ENCODE assay signal across 12 mouse cellular contexts in genomic region chr14:75892118-75892517, GRCm38 (mm10). TPM values are rescaled to one million over a fixed set of nuclear protein-coding genes. Genes with fewer than 3 reads are reported as not detected.
DNase-seq lines count a peak whose midpoint lies in the region; ATAC-seq lines count a peak whose summit lies in the region.
"Had no signal": no experiment of that assay in that cellular context is flagged by ENCODE, and none has a peak within 500 bp of the region (broad histone marks: within the 10 kb centered on the region; RNA-seq: fewer than 3 reads in every experiment).

No protein-coding gene starts in this region.

- no peaks in the 10 kb centered on the region for H3K4me1 ChIP-seq in forebrain, embryonic 15.5 days
- H3K4me1 ChIP-seq in forebrain, embryonic 10.5 days, result no peaks in the 10 kb centered on the region
- H3K4me1 ChIP-seq: heart, embryonic 15.5 days; liver, embryonic 13.5 days had no signal

- peak overlapping the region; percentile 29; the same call in 1 of the 2 replicates for H3K27ac ChIP-seq in forebrain, embryonic 15.5 days (replicated peaks)
- H3K27ac ChIP-seq in forebrain, embryonic 10.5 days, result no peak overlapping the region
- H3K27ac ChIP-seq: heart, embryonic 15.5 days; liver, embryonic 13.5 days had no signal

- no peaks in the 10 kb centered on the region for H3K27me3 ChIP-seq in forebrain, embryonic 15.5 days
- no peaks in the 10 kb centered on the region for H3K27me3 ChIP-seq in forebrain, embryonic 10.5 days (ENCODE audit: poor library complexity, severe bottlenecking)
- H3K27me3 ChIP-seq: heart, embryonic 15.5 days; liver, embryonic 13.5 days had no signal

- peaks cover 7% of the 10 kb centered on the region; the same call in 1 of the 2 replicates for H3K36me3 ChIP-seq in forebrain, embryonic 15.5 days
- peaks cover 30% of the 10 kb centered on the region for H3K36me3 ChIP-seq in forebrain, embryonic 10.5 days (replicated peaks)
- H3K36me3 ChIP-seq: heart, embryonic 15.5 days had no signal

- 76% methylated on average over 9 of the region's 9 CpGs for WGBS in forebrain, embryonic 15.5 days
- WGBS in forebrain, embryonic 10.5 days, result 90% methylated on average over 9 of the region's 9 CpGs

- 0 out of 2 replicates have a peak, but pooled peaks have one; percentile 23 for ATAC-seq in forebrain, embryonic 15.5 days (replicated peaks)

- no peak overlapping the region for H3K4me3 ChIP-seq in forebrain, embryonic 15.5 days
- H3K4me3 ChIP-seq in forebrain, embryonic 10.5 days, result no peak overlapping the region
- H3K4me3 ChIP-seq: heart, embryonic 15.5 days; liver, embryonic 13.5 days had no signal

- no peak overlapping the region for H3K9ac ChIP-seq in forebrain, embryonic 15.5 days (replicated peaks)
- H3K9ac ChIP-seq: heart, embryonic 15.5 days; liver, embryonic 13.5 days had no signal

- no peak for DNase-seq in forebrain, embryonic 10.5 days (ENCODE audit: extremely low spot score, low spot score)
- peak; percentile 91 to 93 for DNase-seq in frontal cortex, adult 2 months (ENCODE audit: extremely low spot score in 1 of 2, low spot score in 1 of 2)
- DNase-seq in layer of hippocampus, postnatal 10 days (ENCODE audit: low spot score in 2 of 2), result peak; percentile 52 to 56
- DNase-seq in right cerebral cortex, postnatal 10 days (ENCODE audit: low spot score in 2 of 2), result peak; percentile 83 to 92
- DNase-seq in adrenal gland, adult 8-10 months, result no peak
- DNase-seq in spleen, postnatal 14 days (ENCODE audit: low spot score in 2 of 2), result no peak
- DNase-seq in cerebellum, postnatal 4 days (ENCODE audit: low spot score in 2 of 2), result no peak
- DNase-seq: gastrocnemius, postnatal 10 days; kidney, postnatal 36 days; liver, embryonic 13.5 days had no signal

- H3K9me3 ChIP-seq in forebrain, embryonic 15.5 days, result no peaks in the 10 kb centered on the region
- no peaks in the 10 kb centered on the region for H3K9me3 ChIP-seq in forebrain, embryonic 10.5 days
- H3K9me3 ChIP-seq: heart, embryonic 15.5 days; liver, embryonic 13.5 days had no signal

- no peak overlapping the region for H3K4me2 ChIP-seq in forebrain, embryonic 15.5 days (replicated peaks)
- H3K4me2 ChIP-seq: heart, embryonic 15.5 days; liver, embryonic 13.5 days had no signal

RNA-seq across cellular contexts. Expression of gene Tpt1, which starts 47.2 kb away (rescaled TPM):
- polyA plus RNA-seq in forebrain, embryonic 15.5 days (2015; fragmentation: Nextera tagmentation; extraction: Ambion mirVana), result 868 and 874 TPM in 2 replicates
- 885 and 915 TPM in 2 replicates for polyA plus RNA-seq in forebrain, embryonic 10.5 days (2016; fragmentation: Nextera tagmentation; extraction: Ambion mirVana)
- 908 and 941 TPM in 2 replicates for polyA plus RNA-seq in frontal cortex, adult 2 months (2012; rRNA removed)
- total RNA-seq in layer of hippocampus, postnatal 10 days (2021), result 1,000 to 10,000 TPM; 1,133 to 1,398 TPM
- total RNA-seq in adrenal gland, adult 8-10 months (2022), result 1,000 to 10,000 TPM; 2,109 to 2,569 (median 2,425) TPM

Comparison
In these comparisons a context has a peak if more than half of its experiments do, and no peak if none do; other contexts are left out.
1. DNase-seq: peak in frontal cortex, adult 2 months (2 of 2), layer of hippocampus, postnatal 10 days (2 of 2) and right cerebral cortex, postnatal 10 days (2 of 2); none in forebrain, embryonic 10.5 days (single experiment), adrenal gland, adult 8-10 months (single experiment), spleen, postnatal 14 days (0 of 2) and cerebellum, postnatal 4 days (0 of 2).